Mouse (Mus musculus) large intestine, adult 2 months (tissue): ENCODE data around the gene Mfsd6. TPM values are rescaled to one million over a fixed set of nuclear protein-coding genes. Genes with fewer than 3 reads are reported as not detected.
A peak's percentile ranks its signal among the peaks of the same experiment; 100 is the strongest.
"Not testable (repeated sequence)": the region's sequence is repeated elsewhere in the genome, so short reads cannot be mapped to it uniquely, and the experiment has no call there.

ENCODE experiments used
- DNase-seq: peaks from one replicate; pipeline ENCODE4 v3.0.0-alpha.2; 2012; ENCODE audit warnings: low read depth, low spot score
- whole genome bisulfite sequencing: fragments of 180-500 bp; shearing (Covaris S2); methylation state at CpG from one replicate; pipeline ENCODE4 v1.1.7; 2018; 5-methylcytosine and 5-hydroxymethylcytosine counted together
- polyA plus RNA-seq: library from polyadenylated mRNA; depleted of rRNA; stranded (reverse); fragments of >200 nt; gene quantifications from 2 replicates; pipeline ENCODE4 v1.2.3, GENCODE M21; 2012

The Mfsd6 gene
- polyA plus RNA-seq, 1 experiment, result 15.9 TPM

DNA sequence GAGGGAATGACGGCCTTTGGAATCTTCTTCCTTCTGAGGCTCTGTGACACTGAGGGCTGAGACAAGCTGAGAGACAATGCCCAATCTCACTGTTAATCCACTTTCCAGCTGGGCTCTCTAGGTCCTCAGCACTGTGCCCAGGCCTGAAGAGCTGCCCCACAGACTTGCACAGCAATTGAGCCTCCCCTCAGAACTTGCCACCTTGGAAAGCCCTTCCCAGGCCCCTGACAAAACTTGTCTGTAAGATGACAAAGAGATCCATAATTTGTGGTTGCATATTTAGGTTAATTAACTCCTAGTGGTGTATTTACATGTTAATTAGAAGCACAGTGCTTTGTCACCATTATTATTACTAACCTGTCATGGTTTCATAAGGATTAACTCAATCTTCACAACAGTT is 12.8 kb downstream of the Mfsd6 start:
- DNase-seq, result no peak
- 77% methylated on average over 1 of the region's 1 CpGs for WGBS

GRCm38 (mm10) chr1:52714021-52714420 is 13.2 kb downstream of the Mfsd6 start:
- DNase-seq, result no peak
- WGBS, result 40% methylated on average over 3 of the region's 3 CpGs

DNA sequence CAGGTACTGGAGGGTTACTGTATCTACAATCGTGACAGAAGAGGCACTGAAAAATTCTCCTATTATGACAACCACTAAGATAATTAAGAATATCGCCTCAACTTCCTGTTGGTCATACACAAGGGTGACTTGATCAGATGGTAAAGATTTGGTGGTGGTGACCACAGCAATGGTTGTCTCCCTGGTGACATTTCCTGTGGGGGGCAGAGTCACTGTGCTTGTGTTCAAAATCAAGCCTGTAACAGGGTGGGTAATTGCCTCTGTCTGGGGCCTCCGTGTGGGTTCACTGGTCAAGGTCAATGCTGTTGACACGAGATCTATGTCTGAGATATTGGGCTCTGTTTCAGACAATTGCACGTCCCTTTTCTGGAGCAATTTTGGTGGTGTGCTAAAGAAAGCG is 18.5 kb downstream of the Mfsd6 start:
- DNase-seq, result no peak
- WGBS, result 74% methylated on average over 6 of the region's 6 CpGs

DNA sequence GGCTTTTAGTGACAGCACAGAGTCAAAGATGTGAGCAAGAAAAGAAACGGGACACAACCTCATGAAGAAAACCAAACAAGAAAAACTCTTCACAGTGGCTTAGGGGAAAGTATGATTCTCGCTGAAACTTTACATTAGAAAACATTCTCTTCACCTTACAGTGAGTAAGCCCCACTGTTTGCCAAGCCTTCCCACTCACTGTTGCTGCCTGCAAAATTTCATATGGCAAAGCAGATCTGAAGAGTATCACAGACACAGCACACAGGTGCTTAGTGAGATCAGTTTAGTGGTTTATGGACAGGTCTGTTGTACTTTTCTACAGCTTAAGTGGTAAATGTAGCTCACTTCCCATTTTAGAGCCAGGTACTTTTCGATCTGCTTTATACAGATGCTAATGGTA is 20.2 kb downstream of the Mfsd6 start:
- 87% methylated on average over 3 of the region's 3 CpGs for whole genome bisulfite sequencing
- DNase-seq, result no peak

- 83% methylated on average over 7 of the region's 7 CpGs for WGBS
- DNase-seq, result no peak
Observed at GRCm38 (mm10) chr1:52702738-52703491, 24.3 kb downstream of the Mfsd6 start.

- DNase-seq, result no peak
- 91% methylated on average over 1 of the region's 1 CpGs for WGBS
Observed at GRCm38 (mm10) chr1:52701941-52702340, 25.3 kb downstream of the Mfsd6 start.

DNA sequence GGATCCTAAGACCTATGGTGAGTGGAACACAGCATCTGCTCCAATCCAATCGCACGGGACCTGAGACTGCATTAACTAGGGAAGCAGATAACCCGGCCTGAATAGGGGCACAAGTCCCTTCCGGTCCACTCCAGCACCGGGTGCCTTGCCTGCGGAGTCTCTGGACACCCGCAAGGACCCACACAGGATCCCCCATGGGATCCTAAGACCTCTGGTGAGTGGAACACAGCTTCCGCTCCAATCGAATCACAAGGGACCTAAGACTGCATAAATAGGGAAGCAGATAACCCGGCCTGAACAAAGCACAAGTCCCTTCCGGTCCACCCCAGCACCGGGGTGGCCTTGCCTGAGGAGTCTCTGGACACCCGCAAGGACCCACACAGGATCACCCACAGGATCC is 32.8 kb downstream of the Mfsd6 start:
- 96% methylated on average over 13 of the region's 13 CpGs for WGBS
- not testable (repeated sequence) for DNase-seq

DNA sequence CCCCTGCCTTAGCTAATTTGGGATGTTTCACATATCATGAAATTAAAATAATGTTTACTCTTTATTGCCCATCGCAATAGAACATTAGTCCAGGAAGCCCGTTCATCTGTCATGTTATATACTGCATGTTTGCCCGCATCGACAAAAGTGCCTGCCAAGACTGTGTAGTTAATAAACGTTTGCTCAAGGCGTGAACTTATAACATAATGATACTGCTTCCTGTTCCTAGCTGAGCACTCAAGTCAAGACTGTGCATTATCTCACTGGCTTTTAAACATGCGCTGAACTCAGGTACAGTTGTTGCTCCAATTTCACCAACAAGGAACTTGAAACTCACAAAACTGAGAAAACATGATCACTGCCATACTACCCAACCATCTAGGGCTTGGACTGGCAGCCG is 39.6 kb downstream of the Mfsd6 start:
- 29% methylated on average over 8 of the region's 8 CpGs for WGBS
- peak; percentile 75 for DNase-seq

GRCm38 (mm10) chr1:52683550-52683949 is 43.7 kb downstream of the Mfsd6 start:
- WGBS, result 27% methylated on average over 4 of the region's 4 CpGs
- DNase-seq, result no peak

- DNase-seq, result no peak
- 28% methylated on average over 3 of the region's 3 CpGs for WGBS
Observed at GRCm38 (mm10) chr1:52676621-52677020, 50.6 kb downstream of the Mfsd6 start.

GRCm38 (mm10) chr1:52675561-52676551 is 51.4 kb downstream of the Mfsd6 start:
- no peak for DNase-seq
- 29% methylated on average over 7 of the region's 7 CpGs for WGBS

GRCm38 (mm10) chr1:52669931-52670330 is 57.3 kb downstream of the Mfsd6 start:
- no peak for DNase-seq
- 57% methylated on average over 1 of the region's 1 CpGs for WGBS

DNA sequence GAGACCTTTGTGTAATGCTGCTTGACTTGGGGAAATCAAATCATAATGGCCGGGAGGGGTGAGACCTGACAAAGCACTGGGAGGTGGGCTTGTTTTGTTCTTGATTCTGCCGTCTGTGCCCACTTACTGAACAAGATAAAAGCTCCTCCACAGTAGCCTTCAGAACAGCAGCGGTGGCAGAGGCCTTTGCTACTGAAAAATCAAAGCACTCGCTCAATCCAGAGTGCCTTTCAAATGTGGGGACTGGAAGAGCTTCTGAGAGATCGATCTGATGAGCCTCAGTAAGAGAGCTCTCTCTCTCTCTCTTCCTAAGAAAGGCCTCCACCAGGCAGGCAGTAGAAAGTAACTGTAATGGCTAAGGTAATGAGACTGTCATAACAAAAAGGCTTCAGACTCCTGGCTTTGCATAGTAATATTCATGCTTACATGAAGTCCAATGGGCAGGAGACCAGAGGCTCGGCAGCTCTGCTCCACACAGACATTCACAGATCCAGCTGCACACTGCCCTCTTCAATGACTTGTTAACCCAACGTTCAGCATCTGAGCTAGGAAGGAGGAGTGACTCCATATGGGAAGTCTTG is 58.4 kb downstream of the Mfsd6 start:
- WGBS, result 74% methylated on average over 7 of the region's 7 CpGs
- DNase-seq, result no peak

GRCm38 (mm10) chr1:52663228-52663627 is 64.0 kb downstream of the Mfsd6 start:
- DNase-seq, result no peak
- 94% methylated on average over 7 of the region's 7 CpGs for WGBS

DNA sequence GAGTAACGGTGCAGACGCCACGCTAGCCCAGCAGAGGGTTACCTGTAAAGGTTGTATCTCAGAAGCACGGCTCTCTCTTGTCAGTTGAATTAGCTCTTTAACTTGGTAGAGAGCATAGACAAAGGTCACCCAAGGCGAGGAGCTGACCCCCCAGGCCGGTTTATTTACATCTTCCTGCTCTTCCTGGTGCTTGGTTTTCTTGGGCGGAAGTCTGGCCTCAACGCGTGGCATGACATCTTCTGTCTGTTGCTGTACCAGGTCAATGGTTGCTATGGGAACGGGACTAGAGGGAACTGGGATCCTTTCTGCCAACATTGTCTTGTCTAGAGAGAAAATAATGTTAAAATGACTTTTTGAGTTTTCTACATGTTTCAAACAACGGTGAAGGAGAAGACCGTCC is 66.5 kb downstream of the Mfsd6 start:
- DNase-seq, result no peak
- 84% methylated on average over 12 of the region's 12 CpGs for WGBS

DNA sequence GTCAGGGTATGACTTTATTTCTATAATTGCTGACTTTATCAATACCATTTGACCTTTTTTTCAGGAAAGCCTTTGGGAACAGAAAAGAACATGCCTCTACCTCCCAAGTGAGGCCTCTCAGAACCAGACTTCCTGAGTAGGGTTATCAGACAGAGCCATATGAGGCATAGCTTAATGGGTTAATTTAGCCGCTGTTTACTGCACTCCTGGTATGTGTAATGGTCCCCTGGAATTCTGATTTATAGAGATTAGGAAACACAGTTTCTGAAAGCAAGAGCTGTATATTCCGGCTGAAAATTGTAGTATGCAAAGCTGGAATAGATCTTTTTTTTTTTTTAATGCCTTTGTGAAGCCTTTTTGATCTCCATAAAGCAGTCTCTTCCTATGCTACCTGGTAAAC is 67.0 kb downstream of the Mfsd6 start:
- WGBS, result 75% methylated on average over 2 of the region's 2 CpGs
- DNase-seq, result no peak

GRCm38 (mm10) chr1:52658160-52658559 is 69.1 kb downstream of the Mfsd6 start:
- 94% methylated on average over 7 of the region's 7 CpGs for whole genome bisulfite sequencing
- no peak for DNase-seq

DNA sequence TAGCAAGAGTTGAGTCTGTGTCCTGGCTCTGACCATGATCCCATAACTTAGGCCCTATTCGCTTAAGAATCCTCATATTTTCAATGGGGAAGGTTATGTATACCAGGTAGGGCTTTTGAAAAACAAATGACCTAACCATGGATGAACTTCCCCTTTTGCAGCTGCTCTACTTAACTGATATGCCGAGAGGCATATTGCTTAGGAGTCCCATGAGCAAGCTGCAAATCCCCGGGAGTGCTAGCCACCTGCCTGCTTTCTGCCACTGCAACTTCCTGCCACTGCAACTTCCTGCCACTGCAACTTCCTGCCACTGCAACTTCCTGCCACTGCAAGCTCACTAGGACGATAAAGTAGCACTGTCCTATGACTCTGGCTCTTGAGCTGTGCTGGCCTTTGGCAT is 72.1 kb downstream of the Mfsd6 start:
- WGBS, result 67% methylated on average over 4 of the region's 4 CpGs
- no peak for DNase-seq

GRCm38 (mm10) chr1:52653366-52653765 is 73.9 kb downstream of the Mfsd6 start:
- no peak for DNase-seq
- 89% methylated on average over 1 of the region's 1 CpGs for WGBS

DNA sequence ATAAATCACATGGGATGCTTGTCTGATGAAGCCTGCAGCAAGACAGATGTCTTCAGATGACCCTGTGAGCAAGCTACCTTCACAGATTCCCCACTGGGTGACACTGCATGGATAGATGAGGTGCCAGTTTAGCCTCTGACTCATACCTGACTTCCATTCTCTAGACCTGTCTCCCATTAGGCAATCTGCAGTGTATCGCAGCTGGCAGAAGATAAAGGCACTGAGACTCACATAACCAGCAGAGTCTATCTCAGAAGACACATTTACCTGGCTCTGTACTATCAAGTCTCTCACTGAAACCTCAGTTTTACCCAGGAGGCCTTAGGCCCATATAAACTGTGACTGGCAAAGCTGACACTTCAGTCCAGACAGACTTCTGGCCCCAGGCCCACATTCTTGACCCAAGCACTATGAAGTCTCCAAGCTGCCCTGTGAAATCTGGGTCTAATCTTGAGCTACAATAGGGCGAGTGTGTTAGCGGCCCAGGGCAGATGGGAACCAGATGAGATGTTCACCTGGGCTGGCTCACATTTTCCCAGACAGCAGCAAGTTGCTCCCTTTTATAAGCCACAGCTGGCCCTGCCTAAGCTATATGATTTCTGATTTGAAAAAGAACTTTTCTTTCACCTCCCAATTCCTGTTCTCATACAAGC is 74.5 kb downstream of the Mfsd6 start:
- 79% methylated on average over 3 of the region's 3 CpGs for WGBS
- DNase-seq, result no peak
